Mouse (Mus musculus): Measurements from ENCODE around the gene B3gnt2.

- no peak for TF ChIP-seq POLR2A (IDR thresholded peaks at IDR 0.05; ENCODE audit: control insufficient read depth, extremely low read depth, insufficient read depth, low read length, poor library complexity)
- TF ChIP-seq CTCF (IDR thresholded peaks at IDR 0.05; ENCODE audit: borderline replicate concordance, control insufficient read depth, extremely low read depth, insufficient read depth, low read length, poor library complexity) = no peak
Observed at GRCm38 (mm10) chr11:22723096-22723495, 137.7 kb downstream of the B3gnt2 start.

Measured in thymus, adult 2 months (tissue).